Mouse (Mus musculus) liver, embryonic 11.5 days (tissue): ENCODE measurements at regions not wholly inside any gene's neighbourhood (a gene's known extent, or its start where the extent isn't known, plus 50 kb on each side); places are given as distances from the start of the nearest gene placed in this dataset.

ENCODE experiments used
- ATAC-seq: fragments of 200-750 bp; cut with Nextera tagmentation; replicated peaks from 2 replicates; pipeline ENCODE4 v1.8.0; 2017; ENCODE audit warnings: moderate number of reproducible peaks, mild to moderate bottlenecking, moderate TSS enrichment, moderate library complexity; ENCODE audit not compliant: low FRiP score
- DNase-seq: peaks from one replicate; pipeline ENCODE4 v3.0.0-alpha.2; 2017; ENCODE audit warnings: low spot score
- H3K27ac ChIP-seq: fragments of 300-500 bp; sonication (generic); 2 replicates; pipeline ENCODE4 v1.5.1; 2014; ENCODE audit warnings: mild to moderate bottlenecking, low read depth, low read length, control low read depth
- H3K27me3 ChIP-seq: fragments of 300-500 bp; sonication (generic); replicated peaks from 2 replicates; pipeline ENCODE4 v1.6.1; 2014; ENCODE audit warnings: low read length, mixed read lengths; ENCODE audit not compliant: control insufficient read depth, insufficient read depth
- H3K36me3 ChIP-seq: fragments of 300-500 bp; sonication (generic); 2 replicates; pipeline ENCODE4 v1.6.1; 2014; ENCODE audit warnings: mild to moderate bottlenecking, low read length, moderate library complexity, mixed read lengths; ENCODE audit not compliant: control insufficient read depth, insufficient read depth
- H3K4me1 ChIP-seq: fragments of 300-500 bp; sonication (generic); replicated peaks from 2 replicates; pipeline ENCODE4 v1.6.1; 2014; ENCODE audit warnings: low read length, mixed read lengths; ENCODE audit not compliant: control insufficient read depth, insufficient read depth
- H3K4me2 ChIP-seq: fragments of 300-500 bp; sonication (generic); 2 replicates; pipeline ENCODE4 v1.6.1; 2014; ENCODE audit warnings: mild to moderate bottlenecking, control low read depth, moderate library complexity
- H3K4me3 ChIP-seq: fragments of 300-500 bp; sonication (generic); 2 replicates; pipeline ENCODE4 v1.5.1; 2014; ENCODE audit warnings: low read depth, low read length, control low read depth
- H3K9ac ChIP-seq: fragments of 300-500 bp; sonication (generic); 2 replicates; pipeline ENCODE4 v1.6.1; 2014; ENCODE audit warnings: low read depth, low read length, control low read depth
- H3K9me3 ChIP-seq: fragments of 300-500 bp; sonication (generic); 2 replicates; pipeline ENCODE4 v1.6.1; 2016; ENCODE audit warnings: low read length, inconsistent platforms, mixed read lengths; ENCODE audit not compliant: control insufficient read depth
- WGBS: fragments of 180-500 bp; shearing (Covaris S2); extraction: QIAGEN DNeasy Blood & Tissue Kit; methylation state at CpG from one replicate; pipeline ENCODE4 v1.1.7; 2014; 5-methylcytosine and 5-hydroxymethylcytosine counted together

GRCm38 (mm10) chr2:45859901-45860331, 742.7 kb upstream of the Zeb2 start:
- WGBS, result 80% methylated on average over 4 of the region's 4 CpGs
- no peak for ATAC-seq
- Histone ChIP-seq H3K27me3 (no peaks in the 10 kb centered on the region), H3K9me3 (no peaks in the 10 kb centered on the region), H3K9ac (no peak overlapping the region), H3K4me1 (no peaks in the 10 kb centered on the region), H3K4me2 (no peak overlapping the region), H3K36me3 (no peaks in the 10 kb centered on the region), H3K4me3 (no peak overlapping the region), H3K27ac (no peak overlapping the region)
- no peak for DNase-seq

GRCm38 (mm10) chr2:45859445-45859844, 742.2 kb upstream of the Zeb2 start:
- WGBS, result 43% methylated on average over 6 of the region's 6 CpGs
- H3K9ac ChIP-seq, result no peak overlapping the region
- no peak overlapping the region for H3K27ac ChIP-seq
- no peak overlapping the region for H3K4me3 ChIP-seq
- ATAC-seq (no peak), DNase-seq (no peak)
- H3K27me3 ChIP-seq, result no peaks in the 10 kb centered on the region
- no peaks in the 10 kb centered on the region for H3K4me1 ChIP-seq
- H3K36me3 ChIP-seq, result no peaks in the 10 kb centered on the region
- no peak overlapping the region for H3K4me2 ChIP-seq
- no peaks in the 10 kb centered on the region for H3K9me3 ChIP-seq

GRCm38 (mm10) chr2:45850018-45850605, 732.9 kb upstream of the Zeb2 start:
- ATAC-seq (no peak), DNase-seq (no peak)
- H3K9ac ChIP-seq, result no peak overlapping the region
- no peaks in the 10 kb centered on the region for H3K36me3 ChIP-seq
- no peak overlapping the region for H3K27ac ChIP-seq
- H3K4me1 ChIP-seq, result no peaks in the 10 kb centered on the region
- H3K27me3 ChIP-seq, result no peaks in the 10 kb centered on the region
- H3K4me2 ChIP-seq, result no peak overlapping the region
- WGBS, result 96% methylated on average over 6 of the region's 6 CpGs
- no peaks in the 10 kb centered on the region for H3K9me3 ChIP-seq
- no peak overlapping the region for H3K4me3 ChIP-seq

GRCm38 (mm10) chr2:45840389-45840788, 723.2 kb upstream of the Zeb2 start:
- DNase-seq (no peak), ATAC-seq (no peak)
- Histone ChIP-seq H3K4me1 (no peaks in the 10 kb centered on the region), H3K27ac (no peak overlapping the region), H3K4me2 (no peak overlapping the region), H3K4me3 (no peak overlapping the region), H3K36me3 (no peaks in the 10 kb centered on the region), H3K9me3 (no peaks in the 10 kb centered on the region), H3K9ac (no peak overlapping the region), H3K27me3 (no peaks in the 10 kb centered on the region)

- ATAC-seq, result no peak
Observed at GRCm38 (mm10) chr2:45836546-45837221, 719.5 kb upstream of the Zeb2 start.

GRCm38 (mm10) chr2:45817945-45818719, 700.9 kb upstream of the Zeb2 start:
- Histone ChIP-seq H3K4me1 (no peaks in the 10 kb centered on the region), H3K9ac (no peak overlapping the region), H3K36me3 (no peaks in the 10 kb centered on the region), H3K9me3 (no peaks in the 10 kb centered on the region), H3K4me2 (no peak overlapping the region), H3K27ac (no peak overlapping the region), H3K27me3 (no peaks in the 10 kb centered on the region), H3K4me3 (no peak overlapping the region)
- DNase-seq (no peak), ATAC-seq (no peak)
- WGBS, result 76% methylated on average over 8 of the region's 8 CpGs

More at GRCm38 (mm10) chr2:45836546-45837221, 719.5 kb upstream of the Zeb2 start:
- no peak overlapping the region for H3K9ac ChIP-seq
- DNase-seq, result no peak
- no peak overlapping the region for H3K4me2 ChIP-seq
- WGBS, result 80% methylated on average over 6 of the region's 6 CpGs
- H3K27me3 ChIP-seq, result no peaks in the 10 kb centered on the region
- H3K36me3 ChIP-seq, result no peaks in the 10 kb centered on the region
- no peak overlapping the region for H3K4me3 ChIP-seq
- H3K27ac ChIP-seq, result no peak overlapping the region
- no peaks in the 10 kb centered on the region for H3K9me3 ChIP-seq
- no peaks in the 10 kb centered on the region for H3K4me1 ChIP-seq

GRCm38 (mm10) chr2:45814741-45815140, 697.5 kb upstream of the Zeb2 start:
- Histone ChIP-seq H3K9ac (no peak overlapping the region), H3K27me3 (no peaks in the 10 kb centered on the region), H3K4me1 (no peaks in the 10 kb centered on the region), H3K9me3 (no peaks in the 10 kb centered on the region), H3K4me3 (no peak overlapping the region), H3K36me3 (no peaks in the 10 kb centered on the region), H3K27ac (no peak overlapping the region), H3K4me2 (no peak overlapping the region)
- ATAC-seq (no peak), DNase-seq (no peak)
- WGBS, result 75% methylated on average over 4 of the region's 4 CpGs

- Histone ChIP-seq H3K9me3 (no peaks in the 10 kb centered on the region), H3K36me3 (no peaks in the 10 kb centered on the region), H3K4me1 (no peaks in the 10 kb centered on the region), H3K4me3 (no peak overlapping the region), H3K27me3 (no peaks in the 10 kb centered on the region), H3K9ac (no peak overlapping the region), H3K27ac (no peak overlapping the region), H3K4me2 (no peak overlapping the region)
- 59% methylated on average over 2 of the region's 2 CpGs for WGBS
- ATAC-seq, result no peak
- no peak for DNase-seq
Observed at GRCm38 (mm10) chr2:45805329-45805728, 688.1 kb upstream of the Zeb2 start.
